In the genomic region with DNA sequence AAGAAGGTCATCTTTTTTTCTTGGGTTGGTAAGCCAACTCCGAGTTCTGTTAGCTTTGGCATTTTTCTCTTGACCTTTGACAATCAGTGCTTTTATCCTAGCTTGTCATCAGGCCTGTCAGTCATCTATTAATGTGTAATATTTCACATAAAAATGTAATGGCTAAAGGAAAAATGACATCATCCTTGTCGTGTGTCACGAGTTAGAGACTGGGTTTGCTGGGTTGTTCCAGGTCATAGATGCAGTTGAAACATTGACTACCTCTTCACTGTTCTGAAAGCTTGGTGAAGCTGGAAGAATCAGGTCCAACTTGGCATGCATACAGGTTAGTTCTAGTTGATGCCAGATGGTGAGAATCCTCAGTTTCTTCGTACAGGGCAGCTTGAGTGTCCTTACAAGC, we compare ENCODE assay signal across 11 mouse cellular contexts. TPM values are rescaled to one million over a fixed set of nuclear protein-coding genes. Genes with fewer than 3 reads are reported as not detected.
"Had no signal": no experiment of that assay in that cellular context is flagged by ENCODE, and none has a peak within 500 bp of the region (broad histone marks: within the 10 kb centered on the region; RNA-seq: fewer than 3 reads in every experiment).

No protein-coding gene starts in this region.

- DNase-seq: layer of hippocampus, adult 9-11 months; lung, adult 18-20 months; lung, postnatal 10 days; lung, postnatal 36 days; retina, postnatal 1 day; right cerebral cortex, postnatal 25 days; spleen, adult 18-20 months; thymus, adult 18-20 months; thymus, postnatal 36 days had no signal

RNA-seq across cellular contexts. Expression of gene Musk, which starts 34.5 kb away (rescaled TPM):
- total RNA-seq: monocyte, adult 5-6 weeks; neutrophil, adult 5-6 weeks had no signal
